Comparison of ENCODE assay signal across 8 mouse cellular contexts in genomic region chr4:4792141-4792991, GRCm38 (mm10). TPM values are rescaled to one million over a fixed set of nuclear protein-coding genes. Genes with fewer than 3 reads are reported as not detected.
DNase-seq lines count a peak whose midpoint lies in the region; ATAC-seq and TF ChIP-seq lines count a peak whose summit lies in the region.

No protein-coding gene starts in this region.

- WGBS in limb, embryonic 13.5 days, result 2% methylated on average over 61 of the region's 61 CpGs
- under 1% methylated on average over 61 of the region's 61 CpGs for WGBS in midbrain, embryonic 16.5 days

- no peak for TF ChIP-seq CTCF in gastrocnemius, adult 2 months (IDR thresholded peaks at IDR 0.05)

- peaks cover 19% of the 10 kb centered on the region for H3K36me3 ChIP-seq in limb, embryonic 13.5 days
- 0 out of 2 replicates have a peak, but pooled peaks cover 3% of the 10 kb centered on the region for H3K36me3 ChIP-seq in midbrain, embryonic 16.5 days (ENCODE audit: control insufficient read depth, insufficient read depth, low read length)
- no peaks in the 10 kb centered on the region for H3K36me3 ChIP-seq in splenic B cell, adult 2 months (ENCODE audit: control insufficient read depth, insufficient read depth, low read length, poor library complexity, severe bottlenecking)

- H3K4me3 ChIP-seq in gastrocnemius, adult 2 months, result peak overlapping the region; percentile 92
- peak overlapping the region; percentile 98 for H3K4me3 ChIP-seq in limb, embryonic 13.5 days
- peak overlapping the region; percentile 98 for H3K4me3 ChIP-seq in midbrain, embryonic 16.5 days (ENCODE audit: low read depth, low read length)

- H3K27me3 ChIP-seq in limb, embryonic 13.5 days, result no peaks in the 10 kb centered on the region
- no peaks in the 10 kb centered on the region for H3K27me3 ChIP-seq in midbrain, embryonic 16.5 days (ENCODE audit: control insufficient read depth, insufficient read depth, low read depth, low read length)
- no peaks in the 10 kb centered on the region for H3K27me3 ChIP-seq in splenic B cell, adult 2 months (ENCODE audit: control insufficient read depth, insufficient read depth, low read length, poor library complexity, severe bottlenecking)

- peak overlapping the region; percentile 76 for H3K4me2 ChIP-seq in limb, embryonic 13.5 days (replicated peaks)
- peak overlapping the region; percentile 62 for H3K4me2 ChIP-seq in midbrain, embryonic 16.5 days (ENCODE audit: low read length)

- peak overlapping the region; percentile 90 for H3K27ac ChIP-seq in gastrocnemius, adult 2 months
- H3K27ac ChIP-seq in limb, embryonic 13.5 days, result peak overlapping the region; percentile 78
- peak overlapping the region; percentile 88 for H3K27ac ChIP-seq in midbrain, embryonic 16.5 days (ENCODE audit: low read length)

- intact Hi-C loops in gastrocnemius, adult 2 months (cut with DNase I), result no loop called here

- no peaks in the 10 kb centered on the region; the same call in 1 of the 2 replicates for H3K9me3 ChIP-seq in limb, embryonic 13.5 days
- H3K9me3 ChIP-seq in midbrain, embryonic 16.5 days (replicated peaks; ENCODE audit: control insufficient read depth, low read length, poor library complexity, severe bottlenecking), result no peaks in the 10 kb centered on the region

- peaks cover 24% of the 10 kb centered on the region for H3K4me1 ChIP-seq in limb, embryonic 13.5 days
- peaks cover 19% of the 10 kb centered on the region for H3K4me1 ChIP-seq in midbrain, embryonic 16.5 days (ENCODE audit: control insufficient read depth, insufficient read depth, low read length)

- DNase-seq in spleen, adult 12 weeks (ENCODE audit: low spot score), result peak; percentile 59
- DNase-seq in spleen, adult 18-20 months, result no peak
- peak; percentile 27 to 50 for DNase-seq in cerebellum, postnatal 4 days (ENCODE audit: low spot score in 2 of 2)
- peak; percentile 43 for DNase-seq in gastrocnemius, adult 2 months
- peak; percentile 39 for DNase-seq in kidney, adult 11 months
- DNase-seq in splenic B cell, adult 2 months (ENCODE audit: low read depth, low spot score), result peak; percentile 25

- ATAC-seq in limb, embryonic 13.5 days (ENCODE audit: low FRiP score, low read depth), result peak; percentile 75
- ATAC-seq in midbrain, embryonic 16.5 days, result peak; percentile 85

- peak overlapping the region; percentile 97 for H3K9ac ChIP-seq in limb, embryonic 13.5 days
- H3K9ac ChIP-seq in midbrain, embryonic 16.5 days (ENCODE audit: low read depth, low read length), result peak overlapping the region; percentile 99

RNA-seq across cellular contexts. Expression of gene Impad1, which starts 0.8 kb away (rescaled TPM):
- total RNA-seq in gastrocnemius, adult 2 months (2021), result 10 to 100 TPM; 34.0 to 36.0 TPM
- polyA plus RNA-seq in limb, embryonic 13.5 days (2015; fragmentation: Nextera tagmentation; extraction: Ambion mirVana), result 40.2 and 40.5 TPM in 2 replicates
- 40.3 and 41.7 TPM in 2 replicates for polyA plus RNA-seq in midbrain, embryonic 16.5 days (2015; fragmentation: Nextera tagmentation; extraction: Ambion mirVana)

Comparison
In these comparisons a context has a peak if more than half of its experiments do, and no peak if none do; other contexts are left out.
1. DNase-seq: peak in spleen, adult 12 weeks (single experiment), cerebellum, postnatal 4 days (2 of 2), gastrocnemius, adult 2 months (single experiment), kidney, adult 11 months (single experiment) and splenic B cell, adult 2 months (single experiment); none in spleen, adult 18-20 months (0 of 2).
2. Peak in every context shown above with its lines, with median percentiles within 50 percentile points of each other: H3K27ac ChIP-seq and H3K4me3 ChIP-seq.